Mouse (Mus musculus) liver, embryonic 13.5 days (tissue): ENCODE results near the gene Tmem9. TPM values are rescaled to one million over a fixed set of nuclear protein-coding genes. Genes with fewer than 3 reads are reported as not detected.

ENCODE experiments used
- ATAC-seq: fragments of 200-750 bp; cut with Nextera tagmentation; 2 replicates; pipeline ENCODE4 v1.8.0; 2017; ENCODE audit warnings: low read depth, mild to moderate bottlenecking, moderate number of reproducible peaks, moderate library complexity
- DNase-seq: peaks from one replicate; pipeline ENCODE4 v3.0.0; 2022
- H3K27ac ChIP-seq: fragments of 300-500 bp; sonication (generic); 2 replicates; pipeline ENCODE4 v1.5.1; 2015; ENCODE audit warnings: moderate library complexity, mild to moderate bottlenecking, inconsistent platforms
- H3K27me3 ChIP-seq: fragments of 300-500 bp; sonication (generic); 2 replicates; pipeline ENCODE4 v1.6.1; 2015; ENCODE audit warnings: mild to moderate bottlenecking, inconsistent platforms
- H3K36me3 ChIP-seq: fragments of 300-500 bp; sonication (generic); 2 replicates; pipeline ENCODE4 v1.6.1; 2015; ENCODE audit warnings: mild to moderate bottlenecking, inconsistent platforms
- H3K4me1 ChIP-seq: fragments of 300-500 bp; sonication (generic); replicated peaks from 2 replicates; pipeline ENCODE4 v1.6.1; 2015; ENCODE audit warnings: inconsistent platforms
- H3K4me2 ChIP-seq: fragments of 300-500 bp; sonication (generic); 2 replicates; pipeline ENCODE4 v1.6.1; 2015; ENCODE audit warnings: inconsistent platforms, mild to moderate bottlenecking, moderate library complexity
- H3K4me3 ChIP-seq: fragments of 300-500 bp; sonication (generic); replicated peaks from 2 replicates; pipeline ENCODE4 v1.5.1; 2015; ENCODE audit warnings: mild to moderate bottlenecking, inconsistent platforms
- H3K9ac ChIP-seq: fragments of 300-500 bp; sonication (generic); 2 replicates; pipeline ENCODE4 v1.6.1; 2015; ENCODE audit warnings: mild to moderate bottlenecking, inconsistent platforms
- H3K9me3 ChIP-seq: fragments of 300-500 bp; sonication (generic); replicated peaks from 2 replicates; pipeline ENCODE4 v1.6.1; 2016; ENCODE audit warnings: inconsistent platforms
- WGBS: fragments of 180-500 bp; shearing (Covaris S2); methylation state at CpG from one replicate; pipeline ENCODE4 v1.1.7; 2015; ENCODE audit not compliant: insufficient replicate concordance; 5-methylcytosine and 5-hydroxymethylcytosine counted together
- polyA plus RNA-seq: library from polyadenylated mRNA; unstranded; fragments of >200 nt; fragmentation: Nextera tagmentation; extraction: Ambion mirVana; gene quantifications from 2 replicates; pipeline ENCODE4 v1.2.1, GENCODE M21; 2015

The Tmem9 gene
- polyA plus RNA-seq, 1 experiment from 2014 or later, result 90.9 TPM

DNA sequence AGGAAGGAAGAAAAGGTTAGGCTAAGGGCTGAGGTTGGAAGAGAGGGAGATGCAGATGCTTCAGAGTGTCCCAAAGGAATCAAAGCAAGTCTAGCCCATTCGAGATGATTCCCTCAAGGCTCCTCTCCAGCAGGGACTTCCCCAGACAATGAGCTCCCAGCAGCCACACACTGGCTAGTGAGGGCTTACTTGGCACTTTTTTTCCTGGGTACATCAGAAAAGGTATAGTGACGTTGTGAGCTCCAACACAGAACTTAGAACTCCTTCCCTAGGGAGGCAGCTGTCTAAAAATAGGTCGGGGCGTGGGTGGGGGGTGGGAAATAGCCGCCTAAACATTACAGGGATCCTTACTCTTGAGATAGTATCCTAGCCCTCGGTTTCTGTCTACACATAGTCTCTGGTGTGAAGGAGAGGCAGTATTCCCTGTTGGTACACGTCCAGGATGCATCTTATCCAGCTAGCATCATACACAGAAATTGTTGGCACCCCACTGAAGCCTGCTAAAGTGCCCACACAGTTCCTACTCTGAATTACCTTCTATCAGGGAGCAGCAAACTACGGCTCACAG is 8.1 kb upstream of the Tmem9 start:
- no peak for ATAC-seq
- no peak for DNase-seq
- no peak overlapping the region for H3K4me2 ChIP-seq
- H3K27me3 ChIP-seq, result peaks cover 42% of the 10 kb centered on the region
- no peaks in the 10 kb centered on the region for H3K9me3 ChIP-seq
- no peak overlapping the region for H3K27ac ChIP-seq
- no peaks in the 10 kb centered on the region for H3K36me3 ChIP-seq
- peaks cover 16% of the 10 kb centered on the region for H3K4me1 ChIP-seq
- no peak overlapping the region for H3K9ac ChIP-seq
- 46% methylated on average over 8 of the region's 8 CpGs for WGBS
- no peak overlapping the region for H3K4me3 ChIP-seq

- Histone ChIP-seq H3K27ac (no peak overlapping the region), H3K4me3 (no peak overlapping the region), H3K4me2 (no peak overlapping the region), H3K9ac (no peak overlapping the region), H3K36me3 (no peaks in the 10 kb centered on the region), H3K4me1 (no peaks in the 10 kb centered on the region; the same call in 1 of the 2 replicates), H3K9me3 (no peaks in the 10 kb centered on the region), H3K27me3 (peaks cover 43% of the 10 kb centered on the region)
- DNase-seq (no peak), ATAC-seq (no peak)
- 85% methylated on average over 2 of the region's 2 CpGs for WGBS
These were observed 6.5 kb upstream of the Tmem9 start for GRCm38 (mm10) chr1:136001438-136001837.

DNA sequence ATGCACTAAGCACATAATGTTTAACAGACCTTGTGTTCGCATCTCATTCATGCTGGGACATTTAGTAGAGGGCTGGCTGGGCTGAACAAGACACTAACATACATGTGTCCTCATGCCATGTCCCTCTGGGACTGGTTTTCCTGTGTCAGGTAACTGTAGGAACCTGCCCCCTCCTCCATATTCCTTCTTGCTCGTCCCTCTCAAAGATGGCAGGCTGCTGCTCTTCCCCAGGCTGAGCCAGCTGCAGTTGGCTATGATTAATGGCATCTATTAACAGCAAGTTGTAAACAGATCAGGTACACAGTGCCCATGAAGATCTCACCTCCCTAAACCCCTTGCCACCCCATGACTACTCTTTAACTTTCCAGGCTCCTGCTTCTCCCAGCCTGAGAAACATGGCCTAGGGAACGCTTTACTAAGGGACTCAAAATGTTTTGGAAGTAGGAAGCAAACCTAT is 1.6 kb upstream of the Tmem9 start, which contains the start of gene Igfn1:
TSS of gene Igfn1 (minus strand) at position 51 of the 457 bp plus-strand sequence.
- WGBS, result 68% methylated on average over 3 of the region's 3 CpGs
- Histone ChIP-seq H3K4me3 (peak within 1 kb of the TSS; percentile 65), H3K4me2 (peak within 1 kb of the TSS; percentile 95), H3K4me1 (peaks cover 37% of the 10 kb centered on the region), H3K27me3 (peaks cover 33% of the 10 kb centered on the region), H3K9me3 (no peaks in the 10 kb centered on the region; the same call in 1 of the 2 replicates), H3K36me3 (no peaks in the 10 kb centered on the region), H3K9ac (peak within 1 kb of the TSS; percentile 78; the same call in 1 of the 2 replicates), H3K27ac (no peak within 1 kb of the TSS)
- DNase-seq, result no peak
- ATAC-seq, result no peak

- no peaks in the 10 kb centered on the region for H3K36me3 ChIP-seq
- H3K27me3 ChIP-seq, result peaks cover 25% of the 10 kb centered on the region
- peak overlapping the region; percentile 65 for H3K4me3 ChIP-seq
- DNase-seq (no peak), ATAC-seq (peak; percentile 57)
- 16% methylated on average over 8 of the region's 8 CpGs for WGBS
- peak overlapping the region; percentile 37; the same call in 1 of the 2 replicates for H3K9ac ChIP-seq
- peak overlapping the region; percentile 71 for H3K27ac ChIP-seq
- no peaks in the 10 kb centered on the region; the same call in 1 of the 2 replicates for H3K9me3 ChIP-seq
- peak overlapping the region; percentile 95 for H3K4me2 ChIP-seq
- H3K4me1 ChIP-seq, result peaks cover 53% of the 10 kb centered on the region
These were observed 196 bp downstream of the Tmem9 start for GRCm38 (mm10) chr1:136008159-136008533.

DNA sequence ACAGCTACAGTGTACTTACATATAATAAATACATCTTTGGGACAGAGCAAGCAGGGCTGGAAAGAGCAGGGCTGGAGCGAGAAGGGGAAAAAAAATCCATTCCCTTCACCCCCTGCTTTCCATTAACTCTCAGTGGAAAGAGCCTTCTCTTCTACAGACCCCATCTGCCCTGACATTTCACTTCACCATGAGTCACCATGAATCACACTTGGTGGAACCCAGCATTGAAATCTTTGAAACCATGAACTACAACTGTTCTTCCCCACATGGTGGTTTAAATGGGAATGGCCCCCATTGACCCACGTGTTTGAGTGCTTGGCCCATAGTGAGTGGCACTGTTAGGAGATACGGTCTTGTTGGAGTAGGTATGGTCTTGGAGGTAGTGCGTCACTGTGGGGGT is 2.3 kb downstream of the Tmem9 start:
- DNase-seq (no peak), ATAC-seq (no peak)
- Histone ChIP-seq H3K9ac (no peak overlapping the region), H3K9me3 (no peaks in the 10 kb centered on the region; the same call in 1 of the 2 replicates), H3K4me1 (peaks cover 71% of the 10 kb centered on the region), H3K27me3 (peaks cover 18% of the 10 kb centered on the region), H3K36me3 (no peaks in the 10 kb centered on the region), H3K4me2 (no peak overlapping the region), H3K4me3 (no peak overlapping the region), H3K27ac (peak overlapping the region; percentile 87)
- WGBS, result 91% methylated on average over 4 of the region's 4 CpGs

DNA sequence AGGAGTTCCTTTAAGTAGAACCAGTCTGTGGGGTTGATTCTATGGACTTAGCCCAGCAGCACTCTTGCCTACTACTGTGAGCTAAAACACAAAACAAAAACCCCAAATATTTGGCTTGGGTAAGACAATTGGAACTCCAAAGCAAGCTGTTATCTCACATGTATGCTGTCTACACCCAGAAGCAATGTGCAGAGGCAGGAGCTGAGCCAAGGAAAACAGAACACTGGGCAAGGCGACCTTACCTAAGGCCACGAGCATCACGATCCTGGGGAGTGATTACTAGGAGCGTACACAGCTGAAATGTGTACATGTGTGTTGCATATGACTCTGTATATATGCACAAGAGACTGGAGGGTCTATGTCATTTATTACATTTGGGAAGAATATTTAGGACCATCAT is 5.6 kb downstream of the Tmem9 start:
- no peaks in the 10 kb centered on the region; the same call in 1 of the 2 replicates for H3K9me3 ChIP-seq
- H3K4me3 ChIP-seq, result no peak overlapping the region
- peak overlapping the region; percentile 60 for H3K9ac ChIP-seq
- ATAC-seq, result no peak
- peaks cover 80% of the 10 kb centered on the region for H3K4me1 ChIP-seq
- no peaks in the 10 kb centered on the region for H3K27me3 ChIP-seq
- 49% methylated on average over 4 of the region's 4 CpGs for WGBS
- no peaks in the 10 kb centered on the region for H3K36me3 ChIP-seq
- H3K27ac ChIP-seq, result peak overlapping the region; percentile 97
- no peak for DNase-seq
- H3K4me2 ChIP-seq, result peak overlapping the region; percentile 56; the same call in 1 of the 2 replicates

- H3K9ac ChIP-seq, result peak overlapping the region; percentile 66
- peak overlapping the region; percentile 97 for H3K27ac ChIP-seq
- ATAC-seq (peak; percentile 82), DNase-seq (no peak)
- peak overlapping the region; percentile 56 for H3K4me2 ChIP-seq
- H3K4me3 ChIP-seq, result peak overlapping the region; percentile 9
- H3K4me1 ChIP-seq, result peaks cover 85% of the 10 kb centered on the region
- H3K36me3 ChIP-seq, result peaks cover 7% of the 10 kb centered on the region
- H3K9me3 ChIP-seq, result no peaks in the 10 kb centered on the region; the same call in 1 of the 2 replicates
- no peaks in the 10 kb centered on the region for H3K27me3 ChIP-seq
- 14% methylated on average over 2 of the region's 2 CpGs for WGBS
These were observed 7.0 kb downstream of the Tmem9 start for GRCm38 (mm10) chr1:136014796-136015502.

GRCm38 (mm10) chr1:136017307-136017706 is 9.4 kb downstream of the Tmem9 start:
- peak overlapping the region; percentile 89 for H3K4me2 ChIP-seq
- no peaks in the 10 kb centered on the region for H3K9me3 ChIP-seq
- H3K4me3 ChIP-seq, result peak overlapping the region; percentile 83
- peaks cover 71% of the 10 kb centered on the region for H3K4me1 ChIP-seq
- H3K27ac ChIP-seq, result peak overlapping the region; percentile 86
- no peak for ATAC-seq
- H3K9ac ChIP-seq, result peak overlapping the region; percentile 50
- H3K27me3 ChIP-seq, result no peaks in the 10 kb centered on the region
- 76% methylated on average over 2 of the region's 2 CpGs for WGBS
- H3K36me3 ChIP-seq, result peaks cover 28% of the 10 kb centered on the region
- DNase-seq, result no peak

DNA sequence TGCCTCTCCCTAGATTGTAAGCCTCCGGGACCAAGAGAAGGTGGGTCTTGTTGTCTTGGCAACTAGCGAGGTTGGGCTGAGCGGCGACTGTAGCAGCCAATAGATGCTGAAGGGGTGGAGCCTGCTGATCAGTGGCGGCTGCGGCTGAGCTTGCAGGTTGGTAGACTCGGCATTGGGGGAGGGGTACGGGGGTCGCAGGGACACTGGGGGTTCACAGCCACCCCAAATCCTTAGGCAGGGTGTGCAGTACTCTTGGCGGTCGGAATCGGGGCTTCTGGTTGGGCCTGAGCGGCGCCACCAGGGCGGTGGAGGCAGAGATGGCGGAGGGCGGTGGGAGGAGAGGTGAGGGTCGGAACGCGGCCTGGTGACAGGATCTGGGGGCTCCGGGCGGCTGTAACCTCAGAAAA is 10.0 kb downstream of the Tmem9 start:
- peak overlapping the region; percentile 92 for H3K27ac ChIP-seq
- ATAC-seq (peak; percentile 82), DNase-seq (peak; percentile 87)
- peak overlapping the region; percentile 93 for H3K9ac ChIP-seq
- no peaks in the 10 kb centered on the region for H3K27me3 ChIP-seq
- H3K9me3 ChIP-seq, result no peaks in the 10 kb centered on the region
- peaks cover 67% of the 10 kb centered on the region for H3K4me1 ChIP-seq
- H3K4me3 ChIP-seq, result peak overlapping the region; percentile 83
- H3K36me3 ChIP-seq, result peaks cover 34% of the 10 kb centered on the region
- peak overlapping the region; percentile 89 for H3K4me2 ChIP-seq
- WGBS, result under 1% methylated on average over 22 of the region's 22 CpGs

- H3K27me3 ChIP-seq, result no peaks in the 10 kb centered on the region
- ATAC-seq (peak; percentile 34), DNase-seq (peak; percentile 41)
- peak overlapping the region; percentile 93 for H3K9ac ChIP-seq
- peaks cover 41% of the 10 kb centered on the region for H3K36me3 ChIP-seq
- peaks cover 61% of the 10 kb centered on the region for H3K4me1 ChIP-seq
- H3K27ac ChIP-seq, result peak overlapping the region; percentile 92
- 16% methylated on average over 24 of the region's 24 CpGs for WGBS
- peak overlapping the region; percentile 89 for H3K4me2 ChIP-seq
- no peaks in the 10 kb centered on the region for H3K9me3 ChIP-seq
- peak overlapping the region; percentile 83 for H3K4me3 ChIP-seq
These were observed 10.6 kb downstream of the Tmem9 start for GRCm38 (mm10) chr1:136018390-136019189.

- 86% methylated on average over 7 of the region's 7 CpGs for WGBS
- no peak for ATAC-seq
- H3K27ac ChIP-seq, result no peak overlapping the region
- no peak overlapping the region for H3K4me2 ChIP-seq
- H3K4me1 ChIP-seq, result peaks cover 24% of the 10 kb centered on the region; the same call in 1 of the 2 replicates
- DNase-seq, result no peak
- H3K9me3 ChIP-seq, result no peaks in the 10 kb centered on the region
- H3K9ac ChIP-seq, result no peak overlapping the region
- no peaks in the 10 kb centered on the region for H3K27me3 ChIP-seq
- no peak overlapping the region for H3K4me3 ChIP-seq
- peaks cover 100% of the 10 kb centered on the region for H3K36me3 ChIP-seq
These were observed 22.3 kb downstream of the Tmem9 start for GRCm38 (mm10) chr1:136030201-136030600.
